Comparison of ENCODE assay signal across 26 mouse cellular contexts in the genomic region with DNA sequence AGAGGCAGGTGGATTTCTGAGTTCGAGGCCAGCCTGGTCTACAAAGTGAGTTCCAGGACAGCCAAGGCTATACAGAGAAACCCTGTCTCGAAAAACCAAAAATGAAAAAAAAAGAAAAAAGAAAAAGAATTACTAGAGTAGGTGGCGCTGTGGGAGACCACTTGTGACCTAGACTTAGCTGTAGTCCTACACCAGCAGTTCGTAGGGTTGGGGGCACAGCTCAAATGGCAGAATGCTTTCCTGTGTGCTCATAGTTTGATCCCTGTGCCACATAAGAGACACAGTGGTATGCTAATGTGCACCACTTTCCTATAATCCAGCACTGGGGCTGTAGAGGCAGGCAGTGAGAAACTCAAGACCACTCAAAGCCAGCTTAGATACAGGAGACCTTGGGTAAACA. TPM values are rescaled to one million over a fixed set of nuclear protein-coding genes. Genes with fewer than 3 reads are reported as not detected.
"Had no signal": no experiment of that assay in that cellular context is flagged by ENCODE, and none has a peak within 500 bp of the region (broad histone marks: within the 10 kb centered on the region; RNA-seq: fewer than 3 reads in every experiment).

No protein-coding gene starts in this region.

- H3K27ac ChIP-seq: kidney, embryonic 15.5 days; left cerebral cortex, adult 2 months; liver, embryonic 14.5 days; lung, embryonic 15.5 days; neural tube, embryonic 13.5 days; stomach, embryonic 15.5 days had no signal

- H3K4me1 ChIP-seq: lung, embryonic 15.5 days; neural tube, embryonic 13.5 days had no signal

- DNase-seq: kidney, adult 8-10 months; kidney, postnatal 10 days; kidney, postnatal 36 days; layer of hippocampus, postnatal 36 days; lung, postnatal 14 days; lung, postnatal 4 days; midbrain, embryonic 14.5 days; retina, postnatal 1 day; right cerebral cortex, postnatal 25 days; spleen, adult 18-20 months; thymus, postnatal 25 days had no signal

- H3K36me3 ChIP-seq: neural tube, embryonic 13.5 days had no signal

- H3K4me3 ChIP-seq: kidney, embryonic 15.5 days; left cerebral cortex, adult 2 months; lung, embryonic 15.5 days; neural tube, embryonic 13.5 days; stomach, embryonic 15.5 days had no signal

- H3K9ac ChIP-seq: kidney, embryonic 15.5 days; liver, embryonic 14.5 days; liver, postnatal 0 days; lung, embryonic 15.5 days; neural tube, embryonic 13.5 days; stomach, embryonic 15.5 days had no signal

- H3K9me3 ChIP-seq: kidney, embryonic 15.5 days; lung, embryonic 15.5 days; neural tube, embryonic 13.5 days; stomach, embryonic 15.5 days had no signal

- H3K27me3 ChIP-seq: kidney, embryonic 15.5 days; lung, embryonic 15.5 days; neural tube, embryonic 13.5 days; stomach, embryonic 15.5 days had no signal

RNA-seq across cellular contexts. Expression of gene Prph, which starts 15.7 kb away (rescaled TPM):
- total RNA-seq: megakaryocyte-erythroid progenitor cell, adult 5-6 weeks; neutrophil, adult 5-6 weeks had no signal

RNA-seq across cellular contexts. Expression of gene Troap, which starts 35.1 kb away (rescaled TPM):
- total RNA-seq: liver, adult 2 months had no signal
- polyA plus RNA-seq: liver, adult 2 months had no signal

RNA-seq across cellular contexts. Expression of gene C1ql4, which starts 48.3 kb away (rescaled TPM):
- total RNA-seq: left cerebral cortex, adult 2 months; left cerebral cortex, postnatal 10 days; left cerebral cortex, postnatal 36 days; liver, adult 2 months; megakaryocyte progenitor cell, adult 5-6 weeks; megakaryocyte-erythroid progenitor cell, adult 5-6 weeks; neutrophil, adult 5-6 weeks had no signal
- polyA plus RNA-seq: limb, embryonic 11.5 days; limb, embryonic 14.5 days; liver, embryonic 14.5 days; lung, embryonic 15.5 days; stomach, embryonic 15.5 days had no signal

RNA-seq across cellular contexts. Expression of gene Dnajc22, which starts 53.7 kb away (rescaled TPM):
- total RNA-seq: left cerebral cortex, postnatal 10 days; megakaryocyte progenitor cell, adult 5-6 weeks; megakaryocyte-erythroid progenitor cell, adult 5-6 weeks; neutrophil, adult 5-6 weeks had no signal
